Mouse (Mus musculus) heart, postnatal 0 days (tissue): ENCODE data around the gene Blcap.

ENCODE experiments used
- CTCF ChIP-seq: IDR thresholded peaks from 2 replicates; pipeline ENCODE4 v1.5.1; 2016; ENCODE audit warnings: antibody characterized with exemption, control low read depth, low read depth
- EP300 ChIP-seq: IDR thresholded peaks from 2 replicates; pipeline ENCODE4 v1.6.1; 2016; ENCODE audit warnings: antibody characterized with exemption, low read depth

GRCm38 (mm10) chr2:157605025-157605675 is 34.1 kb upstream of the Blcap start:
- TF ChIP-seq CTCF: peak; percentile 90
- TF ChIP-seq EP300: no peak
